Mouse (Mus musculus): ENCODE measurements around the gene Hadha.

The Hadha gene

DNA sequence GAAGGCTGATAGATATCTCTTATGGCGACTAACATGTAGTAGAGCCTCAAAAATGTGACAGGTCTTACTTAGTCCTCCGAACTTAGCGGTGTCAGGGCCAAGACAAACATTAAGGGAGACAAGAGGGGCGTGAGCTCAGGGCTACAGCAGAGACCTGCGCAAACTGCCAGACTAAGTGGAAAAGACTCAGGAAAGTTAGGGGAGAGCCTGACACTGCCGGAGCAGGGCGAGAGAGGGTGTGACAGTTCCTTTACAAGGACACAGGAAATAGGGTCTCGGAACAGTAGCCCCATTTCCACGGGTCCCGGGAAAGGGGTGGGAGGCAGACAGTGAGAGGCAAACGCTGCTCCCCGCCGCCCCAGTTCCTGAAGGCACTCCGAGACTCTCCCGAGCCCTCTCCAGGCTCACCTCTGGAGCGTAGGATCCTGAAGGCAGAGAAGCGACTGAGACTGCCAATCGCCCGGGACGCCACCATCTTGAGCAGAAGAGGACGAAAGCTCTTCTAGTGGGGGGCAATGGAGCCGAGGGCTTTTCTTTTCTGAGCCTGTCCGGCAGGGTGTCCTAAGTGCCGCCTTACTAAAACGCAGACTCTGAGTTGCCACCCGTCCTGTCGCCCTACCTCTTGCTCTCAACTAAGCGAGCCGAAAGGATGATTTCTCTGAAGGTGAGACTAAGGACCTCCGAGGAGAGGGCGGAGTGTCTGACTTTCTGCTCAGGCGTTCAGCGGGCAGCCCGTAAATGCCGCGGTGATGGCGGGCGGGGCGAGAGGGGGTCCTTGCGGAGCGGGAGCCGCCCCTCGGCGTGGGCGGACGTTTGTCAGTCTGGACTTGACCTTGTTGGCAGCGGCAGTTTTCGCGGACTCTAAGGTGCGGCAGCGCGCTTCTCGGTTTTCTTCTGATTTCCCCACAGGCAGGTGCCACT, at the start of gene Hadha, which contains the start of gene Hadhb:
TSS of gene Hadha (minus strand) at position 689 of the 921 bp plus-strand sequence.
TSS of gene Hadhb (plus strand) at position 775 of the 921 bp plus-strand sequence.
- DNase-seq (ENCODE audit: low read depth, low spot score): peak; percentile 85

DNA sequence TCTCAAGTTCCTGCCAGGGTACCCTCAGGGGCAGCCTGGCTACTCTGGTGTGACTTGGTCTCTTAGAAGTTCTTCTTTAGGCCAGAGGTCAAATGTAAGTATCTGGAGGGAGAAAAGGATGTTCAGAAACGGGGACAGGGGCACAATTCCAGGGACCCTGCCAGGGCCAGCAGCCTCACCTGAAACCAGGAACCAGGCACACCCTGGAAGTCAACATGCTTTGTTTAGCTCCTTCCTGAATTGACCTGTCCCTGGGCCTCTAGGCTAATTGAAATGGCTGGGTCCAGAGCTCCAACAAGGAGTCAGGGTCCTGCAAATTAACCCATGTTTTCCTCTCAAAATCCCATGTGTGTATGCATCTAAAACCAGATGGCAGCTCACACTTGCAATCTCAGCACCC, 49.5 kb upstream of the Hadha start:
- no peak for DNase-seq (ENCODE audit: low read depth, low spot score)

DNA sequence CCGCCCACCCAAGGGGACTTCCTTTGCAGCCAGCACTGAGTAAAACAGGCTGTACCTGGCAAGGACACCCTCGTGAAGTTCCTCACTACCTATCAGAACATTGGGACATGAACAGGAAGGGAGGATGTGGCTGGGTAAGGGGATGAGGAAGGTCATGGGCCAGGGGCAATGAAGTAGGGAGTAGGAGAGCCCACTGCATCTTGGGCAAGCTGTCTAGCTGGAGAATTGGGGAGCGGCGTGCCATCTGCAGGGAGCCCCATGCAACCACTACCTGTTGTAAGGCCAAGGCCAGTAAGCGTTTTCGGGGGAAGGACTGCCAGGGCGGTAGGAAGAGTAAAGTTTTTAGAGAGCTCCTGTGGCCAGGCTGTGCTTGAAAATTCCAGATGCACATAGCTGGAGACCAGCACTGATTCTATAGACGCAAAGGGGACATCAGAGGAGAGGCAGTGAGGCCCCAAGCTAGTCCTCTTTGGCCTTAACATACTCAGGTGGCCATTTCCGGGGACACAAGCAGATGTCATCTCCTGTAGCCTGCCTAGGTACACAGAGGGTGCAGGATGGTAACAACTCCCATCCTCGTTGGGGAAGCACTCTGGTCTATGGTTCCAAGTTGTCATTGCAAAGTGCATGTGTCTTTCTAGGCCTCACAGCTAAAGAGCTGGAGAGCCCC, 48.4 kb upstream of the Hadha start:
- DNase-seq (ENCODE audit: low read depth, low spot score): no peak

DNA sequence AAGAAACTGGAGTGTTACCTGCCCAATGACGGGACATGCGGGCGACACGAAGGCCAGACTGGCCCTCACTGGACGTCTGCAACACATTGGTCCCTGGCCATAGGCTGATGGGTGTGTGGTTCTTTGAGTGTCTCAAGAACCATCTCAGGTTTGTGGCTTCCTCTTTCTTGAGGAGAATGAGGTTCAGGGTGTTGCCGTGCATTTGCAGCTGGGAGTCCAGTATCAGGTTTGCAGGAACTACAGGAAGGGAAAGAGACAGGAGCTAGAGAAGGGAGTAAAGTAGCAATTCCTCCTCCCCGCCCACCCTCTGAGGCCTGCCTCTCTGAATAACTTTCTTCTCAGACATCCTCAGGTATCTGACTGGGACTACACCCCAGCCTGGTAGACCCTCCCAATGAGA, 47.3 kb upstream of the Hadha start:
- no peak for DNase-seq (ENCODE audit: low read depth, low spot score)

DNA sequence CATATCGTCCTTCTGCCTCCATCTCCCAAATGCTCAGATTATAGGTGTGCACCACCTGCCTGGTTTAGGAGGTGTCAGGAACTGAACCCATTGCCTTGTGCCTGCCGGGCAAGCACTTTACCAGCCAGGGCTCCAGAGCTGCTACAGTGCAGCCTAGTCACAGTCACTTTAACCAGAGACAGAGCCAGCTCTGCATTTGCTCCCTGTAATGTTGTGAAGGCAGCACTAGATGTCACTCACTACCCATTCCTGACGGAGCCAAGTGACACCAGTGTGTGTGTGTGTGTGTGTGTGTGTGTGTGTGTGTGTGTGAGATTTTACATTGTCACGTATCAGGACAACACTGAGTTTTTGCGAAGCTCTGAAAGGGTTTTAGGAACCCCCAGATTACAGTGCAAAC, 46.6 kb upstream of the Hadha start:
- peak; percentile 51 for DNase-seq (ENCODE audit: low read depth, low spot score)

DNA sequence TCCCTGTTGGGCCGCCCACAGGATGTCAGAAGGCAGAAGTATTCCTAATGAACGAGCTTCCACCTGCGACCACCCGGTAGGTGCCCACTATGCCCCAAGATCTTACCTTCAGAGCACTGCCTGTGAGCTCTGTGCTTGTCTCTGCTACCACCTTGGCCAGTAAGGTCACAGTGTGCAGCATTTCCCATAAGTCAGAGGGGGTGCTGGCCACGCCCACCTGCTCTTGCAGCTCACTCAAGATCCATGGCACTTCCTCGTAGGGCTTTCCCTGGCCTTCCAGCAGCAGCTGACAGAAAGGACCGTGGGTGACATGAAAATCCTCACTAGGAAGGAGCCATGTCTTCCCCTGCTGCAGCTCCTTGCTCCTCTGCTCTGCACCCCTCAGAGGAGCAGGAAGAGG, 43.3 kb upstream of the Hadha start:
- DNase-seq (ENCODE audit: low read depth, low spot score): no peak

DNA sequence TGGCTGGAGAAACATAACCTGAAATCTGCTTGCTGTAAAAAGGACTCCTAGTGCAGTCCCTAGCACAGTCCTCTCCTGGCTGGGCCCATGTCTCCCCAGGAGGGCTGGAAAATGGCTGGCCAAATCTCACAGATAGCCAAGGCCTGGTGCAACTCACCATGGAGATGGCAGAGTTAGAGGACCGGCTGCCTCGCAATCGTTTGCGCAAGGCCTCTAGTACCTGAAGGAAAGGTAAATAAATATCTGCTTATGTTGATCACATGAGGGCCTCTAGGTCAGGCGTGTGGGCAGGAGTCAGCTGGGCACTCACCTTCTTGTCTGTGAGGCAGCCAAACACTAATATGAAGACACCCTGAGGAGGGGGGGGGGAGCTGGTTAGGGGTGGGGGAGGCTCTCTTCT, 40.4 kb upstream of the Hadha start:
- no peak for DNase-seq (ENCODE audit: low read depth, low spot score)

DNA sequence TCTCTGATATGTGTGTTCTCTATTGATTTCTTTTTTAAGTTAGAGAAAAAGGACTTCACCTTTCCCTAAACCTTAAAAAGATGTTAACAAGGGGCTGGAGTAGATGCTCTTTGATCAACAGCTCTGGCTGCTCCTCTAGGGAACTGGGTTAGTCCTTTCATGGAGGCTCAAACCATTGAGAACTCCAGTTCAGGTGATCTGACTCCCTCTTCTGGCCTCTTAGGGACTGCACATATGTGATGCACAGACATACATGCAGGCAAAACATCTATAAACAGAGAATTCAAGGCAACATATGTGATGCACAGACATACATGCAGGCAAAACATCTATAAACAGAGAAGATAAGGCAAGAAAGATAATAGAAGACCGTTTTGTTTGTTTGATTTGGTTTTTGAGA, 37.5 kb upstream of the Hadha start:
- DNase-seq (ENCODE audit: low read depth, low spot score): no peak

DNA sequence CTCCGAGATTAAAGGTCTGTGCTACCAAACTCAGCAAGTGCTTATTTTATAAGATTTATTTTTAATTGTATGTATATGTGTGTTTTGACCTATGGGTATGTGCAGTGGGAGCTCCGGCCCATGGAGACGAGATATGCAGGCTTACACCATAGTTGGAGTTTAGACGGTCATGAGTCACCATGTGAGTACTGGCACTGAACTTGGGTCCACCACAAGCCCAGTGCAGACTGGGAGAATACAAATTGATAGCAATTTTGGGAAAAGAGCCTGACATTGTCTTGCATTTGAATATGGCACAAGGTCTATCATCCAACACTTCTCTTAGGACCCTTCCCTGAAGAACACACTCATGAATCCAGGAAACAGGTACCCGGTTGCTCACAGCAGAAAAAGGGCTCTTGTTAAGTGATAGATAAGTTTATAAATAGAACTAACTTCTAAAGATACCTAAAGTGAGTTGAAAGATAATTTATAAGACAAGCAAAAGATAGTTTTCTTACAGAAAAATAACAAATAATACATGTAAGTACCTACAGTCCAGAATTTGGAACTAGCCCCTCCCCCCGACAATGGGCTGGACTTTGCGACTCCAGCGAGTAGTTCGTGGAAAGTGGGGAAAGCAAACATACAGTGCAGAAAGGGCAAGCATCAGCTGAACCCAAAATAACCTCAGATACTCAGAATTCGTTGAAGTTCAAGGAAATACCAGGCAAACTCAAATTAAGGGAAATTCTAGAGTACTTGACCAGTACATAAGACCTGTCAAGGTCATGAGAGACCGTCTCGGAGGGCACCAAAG, 32.9 kb upstream of the Hadha start:
- no peak for DNase-seq (ENCODE audit: low read depth, low spot score)

DNA sequence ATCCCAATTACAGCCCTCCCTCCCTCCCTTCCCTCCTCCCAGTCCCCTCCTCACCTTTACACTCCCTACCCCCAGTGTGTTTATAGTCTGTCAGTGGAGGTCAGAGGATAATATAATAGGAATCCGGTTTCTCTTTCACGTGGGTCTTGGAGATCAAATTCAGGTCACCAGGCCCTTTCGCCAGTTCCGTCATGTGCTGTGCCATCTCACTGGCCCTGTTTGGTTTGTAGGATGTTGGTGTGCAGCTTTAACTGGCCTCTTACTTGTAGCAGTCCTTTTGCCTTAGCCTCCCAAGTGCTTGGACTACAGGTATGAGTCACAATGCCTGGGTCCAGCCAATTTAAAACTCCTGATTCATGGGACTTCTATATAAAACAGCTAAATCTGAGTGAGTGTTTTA, 20.8 kb upstream of the Hadha start:
- no peak for DNase-seq (ENCODE audit: low read depth, low spot score)

DNA sequence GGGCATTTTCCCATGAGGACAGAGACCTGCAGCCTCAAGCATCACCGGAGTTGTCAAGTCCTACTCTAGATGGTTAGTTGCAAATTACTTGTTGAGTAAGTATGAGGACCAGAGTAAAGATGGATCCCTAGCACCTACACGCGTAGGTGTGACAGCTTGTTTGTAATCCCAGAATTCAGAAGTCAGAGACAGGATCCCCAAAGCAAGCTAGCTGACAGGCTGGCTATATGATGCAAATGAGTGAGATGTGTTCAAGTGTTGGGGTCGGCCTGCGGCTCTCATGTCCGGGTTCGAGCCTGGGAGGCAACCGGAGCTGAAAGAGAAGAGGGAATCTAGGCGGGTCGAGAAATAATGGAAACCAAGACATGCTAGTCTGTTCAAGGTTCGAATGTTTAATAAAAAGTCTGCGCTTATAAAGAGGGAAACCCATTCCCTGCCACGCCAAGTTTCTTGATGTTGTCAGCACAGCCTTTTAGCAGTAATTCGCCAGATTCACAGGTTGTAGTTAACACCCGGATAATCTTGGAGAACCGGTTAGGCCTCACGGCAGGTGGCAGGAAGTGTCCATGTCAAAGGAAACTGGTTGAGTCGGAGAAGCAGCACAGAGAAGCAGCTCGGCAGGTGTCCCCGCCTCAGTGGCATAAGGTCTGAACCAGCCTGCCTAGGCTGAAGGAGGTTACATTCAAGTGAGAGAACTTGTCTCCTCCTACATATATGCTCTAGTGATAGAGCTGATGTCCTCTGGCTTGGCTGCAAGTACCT, 18.1 kb upstream of the Hadha start:
- no peak for DNase-seq (ENCODE audit: low read depth, low spot score)

DNA sequence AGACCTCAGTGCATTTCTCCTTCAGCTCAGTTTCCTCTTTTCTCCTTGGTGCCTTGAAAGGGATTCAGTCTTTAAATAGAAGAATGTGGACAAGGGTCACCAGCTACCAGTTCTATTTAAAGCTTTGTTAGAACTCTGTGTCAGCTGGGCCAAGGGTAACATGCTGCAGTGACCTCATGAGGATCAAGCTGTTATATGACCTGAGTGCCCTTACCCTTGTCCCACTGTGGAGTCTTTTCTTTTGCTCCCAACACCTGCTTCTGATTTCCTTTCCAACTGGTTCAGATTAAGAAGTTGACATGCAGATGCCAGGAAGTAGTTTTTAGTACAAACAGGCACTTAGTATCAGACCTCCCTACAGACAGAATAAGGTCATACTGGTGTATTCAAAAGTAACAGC, 17.2 kb upstream of the Hadha start:
- DNase-seq (ENCODE audit: low read depth, low spot score): no peak

DNA sequence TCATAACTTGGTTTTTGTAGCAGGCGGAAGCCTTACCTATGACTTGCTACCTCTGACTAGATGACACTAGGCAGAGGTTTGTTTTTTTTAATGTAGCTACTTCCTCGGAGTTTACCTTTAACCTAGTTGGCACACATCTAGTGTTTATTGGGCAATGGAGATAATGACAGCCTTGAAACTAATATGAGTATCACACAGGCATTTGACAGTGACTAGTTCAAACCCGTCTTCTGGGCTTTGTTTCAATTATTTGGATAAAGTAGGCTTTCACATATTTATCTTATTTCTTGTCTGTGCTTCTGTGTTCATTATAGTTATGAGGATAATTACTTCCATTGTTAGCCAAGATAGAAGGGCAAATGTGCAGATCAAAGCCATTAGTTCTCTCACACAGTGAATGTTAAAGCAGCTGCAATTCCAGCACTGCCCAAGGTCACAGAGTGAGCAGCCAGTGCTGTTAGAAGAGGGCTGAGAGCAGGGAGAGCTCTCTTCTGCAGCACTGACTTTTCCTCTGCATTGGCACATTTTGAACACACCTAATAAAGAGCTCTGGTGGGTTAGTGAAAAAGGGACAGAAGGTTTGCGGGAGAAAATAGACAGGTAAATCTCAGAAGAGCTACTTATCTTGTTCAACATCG, 15.5 kb upstream of the Hadha start:
- DNase-seq (ENCODE audit: low read depth, low spot score): no peak

DNA sequence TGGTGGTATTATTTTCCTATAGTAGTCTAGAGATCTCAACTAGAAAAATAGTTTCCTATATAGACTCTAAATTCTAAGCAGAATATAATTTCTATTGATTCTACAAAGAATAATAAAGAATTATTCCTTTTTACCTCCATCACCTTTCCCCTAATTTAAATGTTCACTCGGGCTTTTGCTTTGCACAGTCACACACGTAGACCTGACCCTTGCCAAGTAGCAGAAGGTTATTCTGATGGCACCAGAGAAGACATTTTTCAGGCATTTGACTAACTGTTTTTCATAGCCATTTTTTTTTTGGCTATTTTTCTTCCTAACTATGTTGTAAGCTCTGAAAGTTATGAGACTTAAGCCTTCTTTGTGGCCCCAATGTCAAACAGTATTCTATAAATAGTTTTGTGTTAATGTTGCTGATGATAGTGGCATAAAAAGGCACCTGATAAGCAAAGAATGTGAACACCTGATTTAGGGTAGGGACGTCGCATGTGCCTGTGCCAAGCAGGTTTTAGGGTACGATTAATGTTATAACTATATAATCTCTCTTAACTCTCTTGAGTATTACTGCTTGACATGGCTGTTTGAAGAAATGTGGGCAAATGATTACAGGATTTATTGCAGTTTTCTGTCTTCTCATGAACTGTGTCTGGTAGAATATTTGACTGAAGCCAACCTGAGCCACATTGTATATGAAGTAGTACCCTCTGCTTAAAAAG, 10.4 kb upstream of the Hadha start:
- DNase-seq (ENCODE audit: low read depth, low spot score): no peak

DNA sequence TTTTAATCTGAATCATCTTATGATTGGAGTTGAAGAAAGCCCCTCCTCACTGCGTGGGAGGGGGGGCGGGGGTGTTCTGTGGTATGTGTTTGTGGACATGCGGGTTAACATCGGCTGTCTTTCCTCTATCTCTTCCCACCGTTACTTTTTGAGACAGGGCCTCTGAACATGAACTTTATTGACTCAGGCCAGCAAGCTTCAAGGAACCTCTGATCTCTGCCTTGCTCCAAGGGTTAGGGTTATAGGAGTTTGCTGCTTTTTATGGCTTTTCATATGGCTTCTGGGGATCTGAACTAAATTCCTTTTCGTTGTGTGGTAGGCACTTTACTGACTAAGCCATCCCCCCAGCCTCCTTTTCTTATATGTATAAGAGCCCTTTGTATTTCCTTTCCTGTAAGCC, 7.4 kb upstream of the Hadha start:
- DNase-seq (ENCODE audit: low read depth, low spot score): no peak

DNA sequence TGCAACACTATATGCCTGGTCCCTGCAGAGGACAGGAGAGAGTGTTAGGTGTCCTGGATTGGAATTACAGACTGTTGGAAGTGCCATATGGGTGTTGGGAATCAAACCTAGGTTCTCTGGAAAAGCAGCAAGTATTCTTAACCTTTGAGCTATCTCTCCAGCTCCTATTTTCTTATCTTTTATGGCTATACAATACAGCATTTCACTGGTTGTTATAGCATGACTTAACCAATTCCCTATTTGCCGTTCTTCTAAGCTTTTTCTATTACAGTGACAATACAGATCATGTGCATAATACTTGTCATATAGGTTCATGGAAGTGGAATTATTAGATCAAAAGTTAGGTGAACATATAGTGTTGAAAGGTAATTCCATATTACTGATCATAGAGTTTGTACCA, 6.9 kb upstream of the Hadha start:
- DNase-seq (ENCODE audit: low read depth, low spot score): no peak

DNA sequence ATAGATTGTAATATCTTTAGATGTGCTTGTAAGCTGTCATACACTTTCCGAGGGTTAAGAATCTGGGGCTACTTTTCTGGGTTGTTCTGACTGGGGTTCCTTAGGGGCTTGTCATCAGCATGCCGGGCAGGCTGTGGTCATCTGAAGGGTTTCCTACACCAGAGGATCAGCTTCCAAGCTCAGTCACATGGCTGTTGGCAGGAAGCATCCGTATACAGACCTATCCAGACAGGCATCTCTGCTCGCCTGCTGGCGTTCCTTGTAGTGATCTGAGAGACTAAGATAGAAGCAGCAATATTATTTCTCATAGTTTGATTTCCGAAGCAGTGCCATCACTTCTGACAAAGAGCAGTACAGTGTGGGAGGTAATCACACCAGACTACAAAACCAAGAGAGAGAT, 4.6 kb upstream of the Hadha start:
- no peak for DNase-seq (ENCODE audit: low read depth, low spot score)

DNA sequence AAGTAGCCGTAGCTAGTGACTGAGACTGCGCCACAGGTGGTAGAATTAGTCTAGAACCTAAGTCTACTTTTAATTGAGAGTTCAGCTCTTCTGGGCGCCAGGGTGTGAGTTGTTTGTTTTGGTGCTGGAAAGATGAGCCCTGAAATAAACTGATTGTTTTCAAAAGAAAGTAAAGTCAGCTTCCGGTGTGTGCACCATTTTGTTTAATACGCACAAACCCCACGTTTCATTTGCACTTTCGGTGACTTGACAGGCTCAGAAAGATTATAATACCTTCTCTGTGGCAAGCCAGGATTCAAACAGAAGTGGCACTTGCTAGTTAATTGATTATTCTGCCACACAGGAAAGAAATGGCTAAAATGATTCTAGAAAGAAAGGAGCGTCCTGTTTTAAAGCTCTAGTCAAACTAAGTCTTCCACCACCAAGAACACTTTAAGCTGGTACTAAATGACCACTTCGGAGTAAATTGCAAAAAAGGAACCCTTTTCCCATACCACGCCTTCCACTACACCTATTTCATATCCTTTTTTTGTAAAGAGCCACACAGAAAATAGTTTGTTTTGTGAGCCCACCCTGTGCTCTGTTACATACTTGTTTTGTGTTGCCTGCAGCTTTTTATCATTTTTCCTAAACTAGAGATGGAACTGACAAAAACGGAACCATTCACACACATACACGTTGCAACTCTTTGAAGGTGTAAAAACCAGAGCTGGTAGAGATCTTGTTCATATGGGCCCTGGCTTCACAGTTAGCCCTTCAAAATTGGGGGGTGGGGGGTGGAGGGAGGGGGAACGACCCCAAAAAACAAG, 1.1 kb upstream of the Hadha start:
- DNase-seq (ENCODE audit: low read depth, low spot score): no peak

DNA sequence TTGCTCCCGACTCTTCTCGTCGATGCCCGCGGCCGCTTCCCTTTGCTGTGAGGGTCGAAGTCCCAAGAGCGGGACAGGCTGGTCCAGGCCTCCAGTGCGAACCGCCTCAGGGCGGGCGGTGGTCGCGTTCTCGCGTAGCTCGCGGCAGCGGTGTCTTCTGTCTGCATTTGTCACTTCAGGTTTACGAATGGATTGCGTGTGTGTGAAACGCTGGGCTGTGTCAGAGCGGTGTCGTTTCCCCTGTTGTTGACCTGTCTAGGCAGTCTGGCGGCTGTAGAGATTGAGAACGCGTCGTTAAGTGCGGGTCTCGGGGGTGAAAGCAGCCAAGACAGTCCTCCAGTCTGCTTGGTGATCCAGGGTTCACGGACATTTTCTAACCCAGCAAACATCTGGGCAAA, 432 bp upstream of the Hadha start:
- DNase-seq (ENCODE audit: low read depth, low spot score): no peak

DNA sequence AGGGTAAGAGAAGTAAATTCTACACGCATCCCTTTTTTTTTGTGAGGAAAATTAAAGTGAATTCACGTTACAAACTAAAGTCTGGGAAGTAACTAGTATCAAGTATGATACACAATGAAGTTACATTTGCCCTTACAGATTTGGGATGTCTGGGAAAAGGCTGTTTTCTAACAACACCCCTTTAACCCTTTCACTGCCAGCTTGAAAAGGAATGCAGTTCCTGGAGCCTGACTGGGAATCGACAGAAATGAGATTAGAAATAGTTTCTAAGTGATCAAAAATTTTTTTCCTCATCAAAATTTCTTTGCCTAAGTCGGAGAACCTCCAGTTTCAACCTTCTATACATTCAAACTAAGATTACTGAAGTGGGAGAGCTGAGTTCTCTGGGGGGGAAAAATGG, 949 bp downstream of the Hadha start:
- DNase-seq (ENCODE audit: low read depth, low spot score): no peak

Measured in retina, postnatal 7 days (tissue).